Mouse (Mus musculus): ENCODE data around the gene Rab35.

Gene Rab35

GRCm38 (mm10) chr5:115631505-115632357, at the start of gene Rab35:
Gene Rab35, plus strand, starts transcription at chr5:115631908.
- peak; percentile 94 for DNase-seq

DNA sequence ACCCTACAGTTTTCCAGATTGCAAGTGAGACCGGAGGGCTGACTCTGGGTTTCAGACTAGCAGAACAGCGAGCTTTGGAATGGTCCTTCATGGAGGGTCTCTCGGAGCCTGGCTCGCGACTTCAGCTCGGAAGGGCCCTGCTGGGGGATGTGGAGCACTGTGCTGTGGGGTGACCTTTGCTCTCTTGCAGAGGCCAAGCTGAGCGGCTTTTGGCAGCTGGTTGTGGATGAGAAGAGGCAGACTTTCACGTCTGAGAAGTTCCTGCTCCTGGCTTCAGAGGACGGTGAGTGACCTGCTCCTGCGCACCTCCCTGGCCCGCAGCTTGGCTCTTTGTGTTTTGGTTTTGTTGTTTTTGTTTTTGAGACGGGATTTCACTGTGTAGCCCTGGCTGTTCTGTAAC, 46.1 kb upstream of the Rab35 start:
- peak; percentile 74 for DNase-seq

DNA sequence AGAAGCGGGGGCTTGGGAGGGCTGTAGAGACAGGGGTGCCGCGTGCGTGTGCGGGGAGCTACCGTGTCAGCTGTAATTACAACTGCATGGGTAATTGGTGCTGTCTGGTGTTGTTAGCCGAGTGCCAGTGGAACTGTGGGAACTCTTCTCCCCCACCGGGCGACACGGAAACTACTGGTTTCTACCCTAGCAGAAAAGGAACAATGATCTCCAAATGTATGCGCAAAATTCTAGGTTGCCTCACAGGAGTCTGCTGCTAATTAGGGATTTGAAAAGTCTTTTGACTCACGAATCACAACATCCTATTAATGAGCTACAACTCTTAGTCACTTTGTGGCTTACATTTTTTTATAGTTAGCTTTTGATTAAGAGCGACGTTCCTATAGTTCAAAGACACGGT, 45.5 kb upstream of the Rab35 start:
- no peak for DNase-seq

DNA sequence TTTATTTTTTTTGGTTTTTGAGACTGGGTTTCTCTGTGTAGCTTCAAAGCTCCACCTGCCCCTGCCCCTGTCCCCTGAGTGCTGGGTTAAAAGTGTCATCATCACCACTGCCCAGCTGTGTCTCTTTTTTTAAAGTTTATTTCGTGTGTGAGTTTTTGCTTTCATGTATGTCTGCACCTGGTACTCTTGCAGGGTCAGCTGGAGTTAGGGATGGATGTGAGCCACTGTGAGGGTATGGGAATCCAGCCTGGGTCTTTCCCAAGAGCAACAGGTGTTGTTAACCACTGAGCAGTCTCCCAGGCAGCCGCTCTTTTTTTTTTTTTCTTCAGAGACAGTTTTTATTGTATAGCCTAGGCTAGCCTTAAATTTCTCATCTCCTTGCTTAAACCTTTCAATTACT, 44.9 kb upstream of the Rab35 start:
- DNase-seq: no peak

- DNase-seq: no peak
Measured at GRCm38 (mm10) chr5:115591028-115591427, 40.7 kb upstream of the Rab35 start.

- DNase-seq: no peak
Measured at GRCm38 (mm10) chr5:115591506-115591905, 40.2 kb upstream of the Rab35 start.

GRCm38 (mm10) chr5:115603561-115603960, 28.1 kb upstream of the Rab35 start:
- no peak for DNase-seq

GRCm38 (mm10) chr5:115611566-115611965, 20.1 kb upstream of the Rab35 start:
- no peak for DNase-seq

GRCm38 (mm10) chr5:115613332-115613731, 18.4 kb upstream of the Rab35 start:
- no peak for DNase-seq

DNA sequence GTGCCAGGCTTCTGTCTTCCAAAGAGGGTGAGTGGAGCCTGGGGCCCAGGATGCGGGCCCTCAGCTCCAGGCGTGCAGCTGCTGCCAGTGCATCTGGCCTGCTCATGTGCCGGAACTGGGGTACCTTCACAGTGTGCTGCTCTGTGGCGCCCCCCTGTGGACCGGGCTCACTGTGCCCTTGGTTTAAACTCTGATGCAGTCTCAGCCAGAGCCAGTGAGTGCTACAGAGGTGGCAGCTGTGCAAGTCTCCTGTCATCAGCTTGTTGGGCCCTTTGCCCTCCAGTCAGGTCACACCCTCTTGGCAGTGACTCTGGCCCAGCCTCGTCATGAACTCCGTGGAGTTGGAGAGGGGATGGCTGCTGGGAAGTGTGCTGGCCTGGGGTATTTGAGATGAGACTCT, 16.8 kb upstream of the Rab35 start:
- DNase-seq: no peak

DNA sequence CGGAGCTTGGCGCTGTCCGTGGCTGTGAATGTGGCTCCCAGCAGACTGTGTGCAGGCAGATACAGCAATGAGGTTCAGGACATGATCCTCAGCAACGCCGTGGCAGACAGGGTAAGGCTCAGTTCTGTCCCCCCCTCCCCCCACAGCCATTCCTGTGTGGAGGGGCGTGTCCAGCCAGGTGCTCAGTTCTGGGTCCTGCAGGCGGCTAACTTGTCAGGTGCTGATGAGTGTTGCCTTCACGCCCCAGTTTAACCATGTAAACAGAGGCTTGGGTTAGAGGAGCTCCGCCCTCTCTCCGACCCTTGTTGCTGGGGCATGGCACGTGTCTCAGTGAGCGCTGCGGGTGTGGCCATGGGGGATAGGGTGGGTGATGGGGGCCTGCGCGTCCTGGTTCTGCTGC, 12.0 kb upstream of the Rab35 start:
- no peak for DNase-seq

GRCm38 (mm10) chr5:115622686-115623085, 9.0 kb upstream of the Rab35 start:
- DNase-seq: no peak

- no peak for DNase-seq
Measured at GRCm38 (mm10) chr5:115623694-115624440, 7.8 kb upstream of the Rab35 start.

GRCm38 (mm10) chr5:115626237-115626886, 5.3 kb upstream of the Rab35 start:
- DNase-seq: no peak

GRCm38 (mm10) chr5:115628083-115628482, 3.6 kb upstream of the Rab35 start:
- no peak for DNase-seq

GRCm38 (mm10) chr5:115629672-115630071, 2.0 kb upstream of the Rab35 start:
- no peak for DNase-seq

- no peak for DNase-seq
Measured at GRCm38 (mm10) chr5:115630291-115630690, 1.4 kb upstream of the Rab35 start.

DNA sequence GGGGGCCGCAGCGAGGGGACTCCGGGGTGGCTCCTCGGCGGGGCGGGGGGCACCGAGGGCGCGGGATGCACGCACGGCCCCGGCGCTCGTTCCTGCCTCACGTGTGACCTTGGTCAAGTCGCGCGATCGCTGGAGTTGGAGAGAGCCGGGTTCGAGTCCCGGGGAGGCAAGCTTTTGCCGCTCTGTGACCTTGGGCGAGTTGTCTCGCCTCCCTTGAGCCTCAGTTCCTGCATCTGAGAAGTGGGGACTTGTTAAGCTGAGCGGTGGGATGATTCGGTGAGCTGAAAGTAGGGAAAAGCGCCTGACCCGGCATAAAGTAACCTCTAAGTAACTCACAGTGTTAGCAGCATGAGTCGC, 628 bp downstream of the Rab35 start:
- DNase-seq: no peak

- no peak for DNase-seq
Measured at GRCm38 (mm10) chr5:115633060-115633459, 1.4 kb downstream of the Rab35 start.

DNA sequence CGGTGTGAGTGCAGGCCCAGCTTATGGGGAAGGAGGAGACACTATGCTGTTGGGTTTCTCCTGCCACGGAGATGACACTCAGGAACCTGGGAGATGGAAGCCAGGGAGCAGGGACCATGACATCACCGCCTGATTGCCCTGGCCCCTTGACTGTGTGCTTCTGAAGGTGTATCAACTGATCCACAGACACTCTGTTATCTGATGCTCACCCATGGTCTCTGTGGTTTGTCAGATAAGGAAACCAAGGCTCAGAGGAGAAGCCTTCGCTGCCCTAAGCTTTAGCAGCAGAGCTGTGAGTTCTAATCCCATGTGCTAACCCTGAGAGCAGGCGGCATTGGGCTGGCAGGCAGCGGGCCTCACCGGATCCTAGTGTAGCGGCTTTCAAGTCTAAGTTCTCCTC, 2.3 kb downstream of the Rab35 start:
- no peak for DNase-seq

DNA sequence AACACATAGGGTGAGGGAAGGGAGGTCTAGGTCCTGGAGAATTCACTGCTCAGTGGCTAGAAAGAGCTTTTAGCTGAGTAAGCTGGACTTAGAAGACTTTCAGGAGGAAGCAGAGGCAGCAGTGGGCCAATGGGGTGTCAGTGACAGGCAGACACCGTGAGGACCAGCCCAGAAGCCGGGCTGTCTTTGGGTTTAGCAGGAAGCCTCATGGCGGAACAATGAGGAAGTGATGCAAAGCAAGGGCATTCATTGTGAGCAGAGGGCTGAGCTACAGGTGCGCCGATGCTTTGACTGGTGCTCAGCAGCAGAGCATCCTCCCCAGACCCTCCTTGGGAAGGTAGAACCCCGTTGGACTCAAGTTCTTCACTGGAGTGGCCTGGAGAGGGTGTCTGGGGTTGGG, 3.8 kb downstream of the Rab35 start:
- no peak for DNase-seq

DNA sequence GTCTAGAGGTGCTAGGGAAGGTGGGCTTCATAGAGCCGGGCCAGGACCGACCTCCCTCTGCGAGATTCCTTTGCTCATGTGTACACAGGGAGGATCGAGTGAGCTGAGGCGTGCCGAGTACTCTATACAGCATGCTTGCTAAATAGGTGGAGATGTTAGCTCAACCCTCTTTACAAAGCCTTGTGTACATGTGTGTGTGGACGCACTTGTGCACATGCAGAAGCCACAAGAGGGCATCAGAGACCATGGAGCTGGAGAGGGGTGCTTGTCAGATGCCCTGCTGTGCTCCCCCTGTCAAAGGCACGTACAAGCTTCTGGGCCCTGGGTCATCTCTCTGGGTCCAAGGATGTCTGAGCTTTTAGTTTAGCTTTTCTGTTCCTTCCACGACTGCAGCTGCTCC, 12.5 kb downstream of the Rab35 start:
- no peak for DNase-seq

GRCm38 (mm10) chr5:115648876-115649275, 17.2 kb downstream of the Rab35 start:
- peak; percentile 33 for DNase-seq

DNA sequence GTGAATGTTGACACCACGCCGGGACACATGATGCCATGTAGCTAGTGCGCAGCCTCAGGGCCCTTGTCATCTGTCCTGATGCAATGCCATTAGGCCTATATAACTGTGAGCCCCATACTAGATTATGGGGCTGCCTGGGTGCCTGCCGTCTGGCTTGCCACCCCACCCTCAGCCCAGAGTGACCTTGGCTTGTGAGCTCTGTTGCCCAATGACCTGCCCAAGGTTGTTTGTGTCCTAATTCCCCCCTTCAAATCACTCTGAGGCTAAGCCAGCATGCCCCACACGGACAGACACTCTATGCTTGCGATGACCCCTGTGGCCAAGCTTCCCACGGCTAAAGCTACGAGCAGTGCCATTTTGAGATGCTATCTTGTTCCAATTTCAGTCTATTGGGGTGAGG, 18.0 kb downstream of the Rab35 start:
- no peak for DNase-seq

Data from kidney, adult 11 months (tissue).